Mouse (Mus musculus) kidney, adult 11 months (tissue): ENCODE measurements around the gene Fbxw20.
"Not testable (repeated sequence)": the region's sequence is repeated elsewhere in the genome, so short reads cannot be mapped to it uniquely, and the experiment has no call there.

Experiments used
- DNase-seq: peaks from one replicate; pipeline ENCODE4 v3.0.0; 2022

Gene Fbxw20

DNA sequence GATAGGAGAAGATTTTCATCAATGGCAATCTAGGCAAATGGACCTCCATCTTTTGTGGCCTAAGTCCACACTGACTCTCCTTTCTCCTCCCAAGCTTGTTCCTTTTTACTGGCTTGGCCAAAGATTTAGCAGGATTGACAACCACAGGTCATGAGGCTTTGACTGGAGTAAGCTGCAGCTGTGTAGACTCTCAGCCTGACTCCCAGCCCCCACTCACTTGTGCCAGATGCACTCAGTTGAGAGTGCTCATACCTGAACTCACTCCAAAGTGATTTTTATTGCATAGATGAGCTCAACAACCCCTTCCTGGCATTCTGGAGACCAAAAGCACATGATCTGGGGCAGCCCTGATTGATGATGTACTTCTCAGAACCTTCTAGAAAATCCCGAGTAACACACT lies at the start of gene Fbxw20:
TSS of gene Fbxw20 (minus strand) at position 101 of the 400 bp plus-strand sequence.
- DNase-seq: no peak

GRCm38 (mm10) chr9:109263041-109263440 lies 28.5 kb upstream of the Fbxw20 start:
- no peak for DNase-seq

GRCm38 (mm10) chr9:109218449-109218848 lies 16.1 kb downstream of the Fbxw20 start:
- DNase-seq: no peak

GRCm38 (mm10) chr9:109201347-109201746 lies 33.2 kb downstream of the Fbxw20 start:
- DNase-seq: not testable (repeated sequence)

GRCm38 (mm10) chr9:109200349-109200748 lies 34.2 kb downstream of the Fbxw20 start:
- DNase-seq: no peak

DNA sequence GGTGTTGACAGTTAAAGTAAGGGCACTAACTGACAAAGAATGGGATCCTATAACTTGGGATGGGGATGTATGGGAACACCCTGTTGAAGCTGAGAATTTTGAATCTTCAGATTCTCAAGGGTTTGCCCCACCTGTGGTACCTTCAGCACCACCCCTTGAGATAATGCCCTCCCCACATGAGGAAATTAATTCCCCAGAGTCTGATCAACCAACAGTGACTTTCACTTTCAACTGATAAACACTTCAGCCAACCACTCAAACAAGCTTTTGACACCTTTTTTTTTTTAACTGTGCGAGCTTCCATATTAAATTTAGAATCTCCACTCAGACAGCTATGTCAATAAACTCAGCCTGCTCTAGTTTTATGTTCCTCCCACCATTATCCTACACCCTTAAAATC lies 35.2 kb downstream of the Fbxw20 start:
- DNase-seq: no peak

- not testable (repeated sequence) for DNase-seq
Measured at GRCm38 (mm10) chr9:109195875-109196274, 38.7 kb downstream of the Fbxw20 start, which contains the start of gene Fbxw13. TSS of gene Fbxw13 (minus strand) at chr9:109195975.

- DNase-seq: no peak
Measured at GRCm38 (mm10) chr9:109177208-109177607, 57.3 kb downstream of the Fbxw20 start.

DNA sequence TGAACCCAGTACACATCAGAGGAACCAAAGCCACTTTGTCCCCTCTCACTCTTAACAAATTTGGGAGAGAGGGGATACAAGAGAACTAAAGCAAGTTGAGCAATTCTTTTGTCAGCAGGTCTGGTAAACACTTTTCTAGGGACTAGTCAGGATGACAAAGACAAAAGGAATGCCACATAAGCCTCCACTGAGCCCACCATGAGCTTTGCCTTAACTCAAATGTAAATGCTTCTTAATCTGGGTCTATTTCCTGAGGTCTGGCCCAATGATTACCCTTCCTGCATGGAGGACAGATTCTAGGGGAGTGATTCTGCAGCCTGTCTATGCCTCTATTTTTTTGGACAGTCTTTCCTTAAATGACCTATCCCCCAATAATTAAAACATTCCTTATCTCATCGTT lies 58.3 kb downstream of the Fbxw20 start:
- no peak for DNase-seq
